Mouse (Mus musculus) E14TG2a.4 (cell line): ENCODE measurements around the gene Aifm2.
A peak's percentile ranks its signal among the peaks of the same experiment; 100 is the strongest.

Experiments
- H3K27me3 ChIP-seq: 2 replicates; pipeline ENCODE4 v1.6.1; 2014; ENCODE audit warnings: low read length, control low read depth; ENCODE audit not compliant: insufficient read depth
- H3K36me3 ChIP-seq: 2 replicates; pipeline ENCODE4 v1.6.1; 2014; ENCODE audit warnings: low read length, control low read depth; ENCODE audit not compliant: insufficient read depth
- H3K4me1 ChIP-seq: replicated peaks from 2 replicates; pipeline ENCODE4 v1.6.1; 2014; ENCODE audit warnings: low read depth, low read length, control low read depth
- H3K4me3 ChIP-seq: replicated peaks from 2 replicates; pipeline ENCODE4 v1.5.1; 2014; ENCODE audit warnings: mild to moderate bottlenecking, low read length
- H3K9me3 ChIP-seq: 2 replicates; pipeline ENCODE4 v1.6.1; 2014; ENCODE audit warnings: low read length, control low read depth
- CTCF ChIP-seq: conservative IDR thresholded peaks from 2 replicates; pipeline ENCODE4 v1.5.1; 2014; ENCODE audit warnings: low read length
- NANOG ChIP-seq: IDR thresholded peaks from 2 replicates; pipeline ENCODE4 v1.6.1; 2014; ENCODE audit warnings: borderline replicate concordance, low read length, mixed read lengths
- POU5F1 ChIP-seq: IDR thresholded peaks from 2 replicates; pipeline ENCODE4 v1.6.1; 2014; ENCODE audit warnings: low read length, borderline replicate concordance

Aifm2 gene

GRCm38 (mm10) chr10:61741873-61742272 is 26.8 kb downstream of the Aifm2 start:
- Histone ChIP-seq H3K36me3 (peaks cover 81% of the 10 kb centered on the region), H3K4me3 (no peak overlapping the region), H3K4me1 (peaks cover 26% of the 10 kb centered on the region), H3K9me3 (no peaks in the 10 kb centered on the region), H3K27me3 (no peaks in the 10 kb centered on the region)
- TF ChIP-seq NANOG (no peak), CTCF (peak; percentile 44), POU5F1 (no peak)

GRCm38 (mm10) chr10:61742336-61742735 is 27.3 kb downstream of the Aifm2 start:
- Histone ChIP-seq H3K27me3 (no peaks in the 10 kb centered on the region), H3K9me3 (no peaks in the 10 kb centered on the region), H3K4me3 (no peak overlapping the region), H3K4me1 (peaks cover 28% of the 10 kb centered on the region), H3K36me3 (peaks cover 85% of the 10 kb centered on the region)
- TF ChIP-seq NANOG (no peak), POU5F1 (no peak), CTCF (no peak)

DNA sequence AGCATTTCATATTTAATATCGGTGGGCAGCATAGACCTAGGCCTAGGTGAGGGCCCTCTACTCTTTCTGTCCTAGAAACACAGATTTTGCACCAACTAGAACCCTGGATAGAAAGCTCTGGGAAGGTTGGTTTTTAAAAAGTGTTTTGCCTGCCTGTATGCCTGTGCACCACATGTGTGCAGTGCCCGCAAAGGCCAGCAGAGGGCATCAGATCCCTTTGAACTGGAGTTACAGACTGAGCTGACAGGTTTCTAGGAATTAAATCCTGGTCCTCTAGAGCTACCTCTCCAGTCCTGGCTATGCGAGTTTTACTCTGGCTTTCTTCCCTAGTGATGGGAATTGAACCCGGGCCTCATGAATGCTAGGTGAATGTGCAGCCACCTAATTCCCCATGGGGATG is 30.1 kb downstream of the Aifm2 start:
- Histone ChIP-seq H3K36me3 (peaks cover 82% of the 10 kb centered on the region), H3K4me1 (peaks cover 37% of the 10 kb centered on the region), H3K4me3 (no peak overlapping the region), H3K9me3 (no peaks in the 10 kb centered on the region), H3K27me3 (no peaks in the 10 kb centered on the region)
- TF ChIP-seq CTCF (peak; percentile 95), NANOG (no peak), POU5F1 (no peak)

GRCm38 (mm10) chr10:61747302-61747701 is 32.2 kb downstream of the Aifm2 start:
- peaks cover 75% of the 10 kb centered on the region for H3K36me3 ChIP-seq
- no peak overlapping the region for H3K4me3 ChIP-seq
- no peaks in the 10 kb centered on the region for H3K9me3 ChIP-seq
- H3K4me1 ChIP-seq, result peaks cover 50% of the 10 kb centered on the region
- TF ChIP-seq NANOG (no peak), POU5F1 (no peak), CTCF (no peak)
- no peaks in the 10 kb centered on the region for H3K27me3 ChIP-seq

DNA sequence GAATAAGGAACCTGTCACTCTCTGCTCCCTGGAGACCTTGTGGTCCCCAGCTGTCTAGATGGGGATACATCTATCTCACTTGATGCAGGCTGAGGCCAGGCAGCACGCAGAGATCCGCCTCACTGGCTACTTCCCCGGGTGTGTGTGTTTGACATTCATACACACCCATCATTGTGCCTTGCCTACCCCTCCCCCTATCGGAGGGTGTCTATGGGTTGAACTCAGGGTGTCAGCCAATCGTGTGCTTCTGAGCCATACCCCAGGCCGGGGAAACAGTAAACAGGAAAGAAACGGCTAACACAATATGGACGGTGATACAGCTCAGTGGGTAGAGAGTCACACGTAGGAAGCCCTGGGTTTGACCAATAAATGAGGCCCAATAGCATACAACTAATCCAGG is 35.0 kb downstream of the Aifm2 start:
- peaks cover 56% of the 10 kb centered on the region for H3K4me1 ChIP-seq
- TF ChIP-seq POU5F1 (no peak), NANOG (no peak), CTCF (no peak)
- H3K27me3 ChIP-seq, result no peaks in the 10 kb centered on the region
- H3K36me3 ChIP-seq, result peaks cover 58% of the 10 kb centered on the region
- H3K9me3 ChIP-seq, result no peaks in the 10 kb centered on the region
- 0 out of 2 replicates have a peak overlapping the region, but pooled peaks have one; percentile 17 for H3K4me3 ChIP-seq

DNA sequence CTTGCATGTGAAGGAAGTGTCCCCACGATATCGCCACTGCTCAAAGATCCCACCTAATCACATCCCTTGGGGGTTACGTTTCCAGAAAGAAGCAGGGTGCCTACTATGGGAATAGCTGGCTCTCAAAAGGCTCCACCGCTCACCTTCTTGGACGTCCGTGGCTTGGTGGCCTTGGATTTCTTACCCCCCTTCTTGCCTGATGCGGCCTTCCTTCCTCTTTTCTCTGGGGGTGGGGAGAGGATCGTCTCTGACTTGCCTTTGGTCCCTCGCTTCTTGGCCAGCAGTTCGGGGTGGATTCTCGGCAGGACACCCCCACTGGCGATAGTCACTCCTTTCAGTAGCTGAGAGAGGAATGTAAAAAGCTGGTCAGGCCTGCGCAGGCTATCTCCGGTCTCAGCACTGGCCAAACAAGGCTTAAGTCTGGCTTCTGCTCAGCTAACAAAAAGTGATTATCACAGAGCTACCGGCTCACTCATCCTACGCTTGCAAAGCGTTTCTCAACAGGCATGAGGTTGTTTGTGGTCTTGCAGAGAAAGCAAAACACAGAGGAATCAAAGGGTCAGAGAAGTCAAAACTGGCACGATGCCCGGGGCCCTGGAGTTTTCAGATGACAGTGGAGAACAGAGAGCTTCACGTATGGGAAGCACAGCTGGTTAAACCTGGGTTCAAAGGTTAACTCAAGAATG is 36.6 kb downstream of the Aifm2 start:
- peaks cover 48% of the 10 kb centered on the region for H3K36me3 ChIP-seq
- peaks cover 64% of the 10 kb centered on the region for H3K4me1 ChIP-seq
- no peak overlapping the region for H3K4me3 ChIP-seq
- TF ChIP-seq POU5F1 (no peak), CTCF (no peak), NANOG (no peak)
- H3K27me3 ChIP-seq, result no peaks in the 10 kb centered on the region
- H3K9me3 ChIP-seq, result no peaks in the 10 kb centered on the region

- Histone ChIP-seq H3K9me3 (no peaks in the 10 kb centered on the region), H3K4me3 (peak overlapping the region; percentile 70), H3K4me1 (peaks cover 64% of the 10 kb centered on the region), H3K36me3 (peaks cover 34% of the 10 kb centered on the region), H3K27me3 (no peaks in the 10 kb centered on the region)
- no peak for TF ChIP-seq POU5F1
- TF ChIP-seq NANOG, result no peak
- no peak for TF ChIP-seq CTCF
These were observed 38.0 kb downstream of the Aifm2 start for GRCm38 (mm10) chr10:61753071-61753470.

DNA sequence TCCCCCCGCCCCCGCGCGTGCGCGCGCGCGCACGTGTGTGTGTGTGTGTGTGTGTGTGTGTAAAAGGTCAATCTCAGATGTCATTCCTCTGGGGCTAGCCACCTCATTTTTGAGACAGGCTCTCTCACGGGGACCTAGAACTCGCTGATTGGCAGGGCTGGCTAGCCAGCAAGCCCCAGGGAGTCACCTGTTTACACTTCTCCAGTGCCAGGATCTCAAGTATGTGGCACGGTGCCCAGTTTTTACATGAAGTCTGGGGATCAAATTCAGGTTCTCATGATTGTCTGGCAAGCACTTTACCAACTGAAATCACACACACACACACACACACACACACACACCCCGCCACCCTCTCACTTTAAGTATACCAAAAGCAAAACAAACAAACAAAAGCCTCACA is 42.0 kb downstream of the Aifm2 start:
- Histone ChIP-seq H3K36me3 (0 out of 2 replicates have a peak, but pooled peaks cover 5% of the 10 kb centered on the region), H3K4me1 (peaks cover 47% of the 10 kb centered on the region), H3K9me3 (no peaks in the 10 kb centered on the region), H3K27me3 (no peaks in the 10 kb centered on the region), H3K4me3 (no peak overlapping the region; the same call in 1 of the 2 replicates)
- TF ChIP-seq CTCF, result no peak
- no peak for TF ChIP-seq POU5F1

DNA sequence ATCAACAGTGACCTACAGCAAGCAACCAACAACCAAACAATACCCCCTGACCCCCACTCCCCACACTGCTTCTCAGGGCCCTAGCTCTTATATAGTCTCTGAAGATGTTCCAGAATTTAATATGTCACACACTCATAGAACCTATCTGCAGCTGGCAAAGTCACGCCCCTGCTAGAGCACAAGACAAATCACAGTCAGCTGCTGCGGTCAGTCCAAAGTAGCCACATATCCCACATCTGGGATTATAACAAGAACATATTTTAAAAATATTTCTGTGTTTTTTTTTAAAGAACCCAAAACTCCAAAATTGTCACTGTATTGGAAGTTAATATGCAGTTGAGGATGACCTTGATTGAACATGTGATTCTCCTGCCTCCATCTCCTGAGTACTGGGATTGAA is 43.8 kb downstream of the Aifm2 start:
- TF ChIP-seq NANOG, result no peak
- no peak for TF ChIP-seq POU5F1
- no peak for TF ChIP-seq CTCF
- H3K36me3 ChIP-seq, result 0 out of 2 replicates have a peak, but pooled peaks cover 5% of the 10 kb centered on the region
- no peak overlapping the region for H3K4me3 ChIP-seq
- no peaks in the 10 kb centered on the region for H3K9me3 ChIP-seq
- H3K27me3 ChIP-seq, result no peaks in the 10 kb centered on the region
- peaks cover 36% of the 10 kb centered on the region for H3K4me1 ChIP-seq
